Mouse (Mus musculus): ENCODE measurements at regions not wholly inside any gene's neighbourhood (a gene's known extent, or its start where the extent isn't known, plus 50 kb on each side); places are given as distances from the start of the nearest gene placed in this dataset.

DNA sequence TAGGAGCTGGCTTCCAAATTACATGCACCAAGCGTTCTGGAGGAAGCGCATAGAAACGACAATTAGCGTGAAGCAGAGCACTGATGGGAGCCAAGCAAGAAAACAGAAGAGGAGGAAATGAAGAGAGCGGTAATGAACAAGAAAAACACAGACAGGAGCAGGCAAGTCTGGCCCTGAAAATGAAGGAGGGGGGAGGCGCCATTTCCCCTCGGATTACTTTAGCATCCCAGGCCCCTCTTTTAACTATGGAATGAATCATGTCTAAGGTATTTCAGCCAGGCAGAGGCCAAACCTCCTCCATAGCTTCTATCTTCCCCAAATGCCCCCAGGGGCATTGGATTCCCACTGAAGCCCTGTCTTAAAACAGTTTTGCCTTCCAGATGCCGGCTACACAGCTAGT, 248.1 kb upstream of the Nrip1 start:
- TF ChIP-seq CTCF (conservative IDR thresholded peaks at IDR 0.05; ENCODE audit: low read length) (no peak), NANOG (IDR thresholded peaks at IDR 0.05; ENCODE audit: borderline replicate concordance, low read length) (no peak), POU5F1 (IDR thresholded peaks at IDR 0.05; ENCODE audit: borderline replicate concordance, low read length) (no peak)
- Histone ChIP-seq H3K36me3 (ENCODE audit: insufficient read depth, low read length) (no peaks in the 10 kb centered on the region), H3K4me1 (replicated peaks; ENCODE audit: low read depth, low read length) (no peaks in the 10 kb centered on the region), H3K4me3 (replicated peaks; ENCODE audit: low read length) (no peak overlapping the region), H3K9me3 (ENCODE audit: low read length) (0 out of 2 replicates have a peak, but pooled peaks cover 5% of the 10 kb centered on the region), H3K27me3 (ENCODE audit: insufficient read depth, low read length) (no peaks in the 10 kb centered on the region)

DNA sequence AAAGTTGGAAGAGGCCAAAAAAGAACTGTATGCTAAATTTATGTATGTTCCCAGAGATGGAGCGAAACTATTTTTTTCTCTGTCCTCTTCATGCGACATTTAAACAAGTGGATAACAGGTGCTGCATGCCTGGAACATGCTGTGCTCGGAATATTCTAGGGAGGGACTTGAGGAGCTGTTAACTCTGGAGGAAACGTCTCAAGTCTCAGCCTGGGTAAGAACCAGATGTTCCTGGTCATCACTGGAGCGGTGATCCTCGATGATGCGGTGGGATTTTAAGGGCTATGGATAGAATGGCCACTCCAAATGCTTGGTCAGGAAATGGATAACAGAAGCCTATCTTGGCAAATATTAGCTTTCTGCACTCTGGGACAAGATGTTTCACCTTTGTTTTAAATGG, 244.7 kb upstream of the Nrip1 start:
- H3K4me1 ChIP-seq (replicated peaks; ENCODE audit: low read depth, low read length): no peaks in the 10 kb centered on the region
- H3K36me3 ChIP-seq (ENCODE audit: insufficient read depth, low read length): no peaks in the 10 kb centered on the region
- no peak overlapping the region for H3K4me3 ChIP-seq (replicated peaks; ENCODE audit: low read length)
- no peaks in the 10 kb centered on the region for H3K27me3 ChIP-seq (ENCODE audit: insufficient read depth, low read length)
- H3K9me3 ChIP-seq (ENCODE audit: low read length): 0 out of 2 replicates have a peak, but pooled peaks cover 5% of the 10 kb centered on the region
- no peak for TF ChIP-seq CTCF (conservative IDR thresholded peaks at IDR 0.05; ENCODE audit: low read length)
- TF ChIP-seq POU5F1 (IDR thresholded peaks at IDR 0.05; ENCODE audit: borderline replicate concordance, low read length): no peak
- TF ChIP-seq NANOG (IDR thresholded peaks at IDR 0.05; ENCODE audit: borderline replicate concordance, low read length): no peak

- Histone ChIP-seq H3K36me3 (ENCODE audit: insufficient read depth, low read length) (no peaks in the 10 kb centered on the region), H3K4me3 (replicated peaks; ENCODE audit: low read length) (no peak overlapping the region), H3K4me1 (replicated peaks; ENCODE audit: low read depth, low read length) (no peaks in the 10 kb centered on the region), H3K9me3 (ENCODE audit: low read length) (no peaks in the 10 kb centered on the region), H3K27me3 (ENCODE audit: insufficient read depth, low read length) (no peaks in the 10 kb centered on the region)
- TF ChIP-seq NANOG (IDR thresholded peaks at IDR 0.05; ENCODE audit: borderline replicate concordance, low read length) (no peak), CTCF (conservative IDR thresholded peaks at IDR 0.05; ENCODE audit: low read length) (no peak), POU5F1 (IDR thresholded peaks at IDR 0.05; ENCODE audit: borderline replicate concordance, low read length) (no peak)
These were observed 237.4 kb upstream of the Nrip1 start for GRCm38 (mm10) chr16:76611061-76611460.

DNA sequence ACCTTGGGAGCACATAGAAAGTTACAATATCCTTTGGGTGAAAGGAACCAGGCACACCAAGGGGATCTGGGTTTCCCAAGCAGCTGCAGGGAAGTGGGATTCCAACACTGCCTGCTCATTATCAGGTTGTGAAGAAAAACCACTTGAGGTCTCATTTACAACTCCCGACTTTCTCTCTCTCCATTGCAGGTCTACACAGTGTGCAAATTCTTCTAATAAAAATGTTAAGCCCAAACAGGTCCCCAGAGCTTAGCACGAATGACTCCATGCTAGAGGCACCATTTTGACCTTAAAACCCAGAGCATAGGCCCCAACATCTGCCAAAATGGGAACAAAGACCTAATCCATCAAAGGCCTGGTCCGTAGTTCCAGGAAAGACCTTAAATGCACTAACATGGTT, 231.3 kb upstream of the Nrip1 start:
- no peaks in the 10 kb centered on the region for H3K9me3 ChIP-seq (ENCODE audit: low read length)

GRCm38 (mm10) chr16:76603846-76604258, 230.2 kb upstream of the Nrip1 start:
- Histone ChIP-seq H3K4me3 (replicated peaks; ENCODE audit: low read length) (no peak overlapping the region), H3K36me3 (ENCODE audit: insufficient read depth, low read length) (no peaks in the 10 kb centered on the region)
- TF ChIP-seq CTCF (conservative IDR thresholded peaks at IDR 0.05; ENCODE audit: low read length): no peak
- TF ChIP-seq POU5F1 (IDR thresholded peaks at IDR 0.05; ENCODE audit: borderline replicate concordance, low read length): no peak
- TF ChIP-seq NANOG (IDR thresholded peaks at IDR 0.05; ENCODE audit: borderline replicate concordance, low read length): no peak

More for the DNA sequence above, 231.3 kb upstream of the Nrip1 start:
- Histone ChIP-seq H3K4me3 (replicated peaks; ENCODE audit: low read length) (no peak overlapping the region), H3K27me3 (ENCODE audit: insufficient read depth, low read length) (no peaks in the 10 kb centered on the region), H3K4me1 (replicated peaks; ENCODE audit: low read depth, low read length) (no peaks in the 10 kb centered on the region), H3K36me3 (ENCODE audit: insufficient read depth, low read length) (no peaks in the 10 kb centered on the region)
- no peak for TF ChIP-seq POU5F1 (IDR thresholded peaks at IDR 0.05; ENCODE audit: borderline replicate concordance, low read length)
- TF ChIP-seq NANOG (IDR thresholded peaks at IDR 0.05; ENCODE audit: borderline replicate concordance, low read length): no peak

GRCm38 (mm10) chr16:76603431-76603830, 229.8 kb upstream of the Nrip1 start:
- TF ChIP-seq POU5F1 (IDR thresholded peaks at IDR 0.05; ENCODE audit: borderline replicate concordance, low read length) (no peak), NANOG (IDR thresholded peaks at IDR 0.05; ENCODE audit: borderline replicate concordance, low read length) (no peak), CTCF (conservative IDR thresholded peaks at IDR 0.05; ENCODE audit: low read length) (no peak)
- Histone ChIP-seq H3K36me3 (ENCODE audit: insufficient read depth, low read length) (no peaks in the 10 kb centered on the region), H3K4me3 (replicated peaks; ENCODE audit: low read length) (no peak overlapping the region), H3K9me3 (ENCODE audit: low read length) (no peaks in the 10 kb centered on the region), H3K4me1 (replicated peaks; ENCODE audit: low read depth, low read length) (no peaks in the 10 kb centered on the region), H3K27me3 (ENCODE audit: insufficient read depth, low read length) (no peaks in the 10 kb centered on the region)

More at GRCm38 (mm10) chr16:76603846-76604258, 230.2 kb upstream of the Nrip1 start:
- no peaks in the 10 kb centered on the region for H3K9me3 ChIP-seq (ENCODE audit: low read length)
- no peaks in the 10 kb centered on the region for H3K27me3 ChIP-seq (ENCODE audit: insufficient read depth, low read length)
- H3K4me1 ChIP-seq (replicated peaks; ENCODE audit: low read depth, low read length): no peaks in the 10 kb centered on the region

- no peak for TF ChIP-seq POU5F1 (IDR thresholded peaks at IDR 0.05; ENCODE audit: borderline replicate concordance, low read length)
- no peak for TF ChIP-seq CTCF (conservative IDR thresholded peaks at IDR 0.05; ENCODE audit: low read length)
- no peak for TF ChIP-seq NANOG (IDR thresholded peaks at IDR 0.05; ENCODE audit: borderline replicate concordance, low read length)
- Histone ChIP-seq H3K36me3 (ENCODE audit: insufficient read depth, low read length) (no peaks in the 10 kb centered on the region), H3K4me3 (replicated peaks; ENCODE audit: low read length) (no peak overlapping the region), H3K27me3 (ENCODE audit: insufficient read depth, low read length) (no peaks in the 10 kb centered on the region), H3K4me1 (replicated peaks; ENCODE audit: low read depth, low read length) (no peaks in the 10 kb centered on the region), H3K9me3 (ENCODE audit: low read length) (no peaks in the 10 kb centered on the region)
These were observed 226.5 kb upstream of the Nrip1 start for GRCm38 (mm10) chr16:76600131-76600530.

GRCm38 (mm10) chr16:76591956-76592768, 218.5 kb upstream of the Nrip1 start:
- TF ChIP-seq NANOG (IDR thresholded peaks at IDR 0.05; ENCODE audit: borderline replicate concordance, low read length): no peak
- TF ChIP-seq POU5F1 (IDR thresholded peaks at IDR 0.05; ENCODE audit: borderline replicate concordance, low read length): no peak
- no peak for TF ChIP-seq CTCF (conservative IDR thresholded peaks at IDR 0.05; ENCODE audit: low read length)
- no peaks in the 10 kb centered on the region for H3K36me3 ChIP-seq (ENCODE audit: insufficient read depth, low read length)
- H3K27me3 ChIP-seq (ENCODE audit: insufficient read depth, low read length): no peaks in the 10 kb centered on the region
- H3K4me3 ChIP-seq (replicated peaks; ENCODE audit: low read length): no peak overlapping the region
- H3K9me3 ChIP-seq (ENCODE audit: low read length): no peaks in the 10 kb centered on the region
- H3K4me1 ChIP-seq (replicated peaks; ENCODE audit: low read depth, low read length): no peaks in the 10 kb centered on the region

All from E14TG2a.4 (cell line).